Mouse (Mus musculus) cerebellum, postnatal 4 days (tissue): ENCODE results near the gene Atf2.
A peak's percentile ranks its signal among the peaks of the same experiment; 100 is the strongest.
"Not testable (repeated sequence)": the region's sequence is repeated elsewhere in the genome, so short reads cannot be mapped to it uniquely, and the experiment has no call there.

Experiments used
- DNase-seq, 2 experiments: peaks; one replicate each; pipeline ENCODE4 v3.0.0; 2022; ENCODE audit warnings: low spot score in 2 of 2, mixed read lengths in 1 of 2

Atf2 gene

DNA sequence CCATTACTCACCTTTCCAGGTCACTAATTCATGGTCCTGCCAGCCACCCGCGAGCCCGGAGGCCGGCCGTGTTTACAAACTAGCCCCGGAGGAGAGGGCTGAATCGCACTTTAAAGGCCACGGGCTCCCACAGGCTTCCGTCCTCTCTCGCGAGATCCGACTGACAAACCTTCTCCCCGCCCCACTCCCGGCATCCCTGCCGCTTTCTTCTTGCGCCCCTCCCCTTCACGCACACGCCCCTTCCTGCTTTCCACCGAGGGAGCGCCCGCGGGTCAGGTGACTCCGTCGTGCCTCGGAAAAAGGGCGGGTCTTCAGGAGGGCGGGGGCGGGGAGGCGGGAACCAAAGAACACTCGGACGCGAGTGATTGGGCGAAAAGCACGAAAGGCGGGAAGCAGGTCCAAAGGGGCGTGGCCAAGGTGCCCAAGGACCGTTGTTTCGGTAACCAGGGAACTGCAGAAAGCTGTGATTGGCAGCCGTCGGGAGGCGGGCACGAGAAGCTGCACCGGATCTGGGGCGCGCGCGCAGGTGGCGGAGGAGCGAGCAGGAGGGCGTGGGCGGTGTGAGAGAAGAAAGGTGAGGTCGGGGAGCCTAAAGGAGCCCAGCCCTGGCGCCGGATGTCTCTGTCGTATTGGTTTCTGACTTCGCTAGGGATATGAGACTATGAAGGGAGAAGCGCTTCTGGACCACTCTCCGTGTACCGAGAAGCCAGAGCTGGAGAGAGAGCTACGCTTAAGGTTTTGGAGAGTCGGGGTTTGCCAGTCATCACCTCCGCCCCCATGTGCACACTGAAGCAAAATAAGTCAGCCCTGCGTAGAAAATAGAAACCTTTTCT is at the start of gene Atf2:
TSS of gene Atf2 (minus strand) at position 176 of the 833 bp plus-strand sequence.
- peak; percentile 92 to 98 for DNase-seq

DNA sequence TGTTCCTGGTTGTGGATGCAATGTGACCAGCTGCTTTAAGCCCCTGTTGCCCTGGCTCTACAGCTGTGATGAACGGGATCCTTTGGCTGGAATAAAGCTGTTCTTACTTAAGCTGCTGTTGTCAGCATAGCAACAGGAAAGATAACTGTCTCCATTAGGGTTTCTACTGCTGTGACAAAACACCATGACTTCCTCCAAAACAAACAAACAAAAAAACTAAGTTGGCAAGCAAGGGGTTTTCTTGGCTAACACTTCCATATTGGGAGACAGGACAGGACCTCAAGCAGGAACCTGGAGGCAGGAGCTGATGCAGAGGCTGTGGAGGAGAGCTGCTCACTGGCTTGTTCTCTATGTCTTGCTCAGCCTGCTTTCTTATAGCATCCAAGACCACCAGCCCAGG is 48.8 kb upstream of the Atf2 start:
- DNase-seq = no peak

DNA sequence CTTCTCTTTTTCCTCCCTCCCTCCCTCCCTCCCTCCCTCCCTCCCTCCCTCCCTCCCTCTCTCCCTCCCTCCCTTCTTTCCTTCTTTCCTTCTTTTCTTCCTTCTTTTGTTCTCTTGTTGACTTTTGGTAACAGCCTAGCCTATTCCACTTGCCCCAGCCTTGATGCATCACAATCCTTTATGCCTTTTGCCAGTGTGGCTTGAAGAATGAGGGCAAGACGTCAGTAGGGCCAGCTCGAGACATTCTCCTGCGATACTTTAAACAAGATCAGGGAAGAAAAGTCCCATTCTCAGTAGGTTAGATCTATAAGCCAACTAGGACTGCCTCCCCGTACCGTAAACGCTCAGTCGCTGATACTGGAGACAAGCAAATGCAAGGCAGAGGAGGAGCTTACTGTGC is 48.0 kb upstream of the Atf2 start:
- DNase-seq = no peak

DNA sequence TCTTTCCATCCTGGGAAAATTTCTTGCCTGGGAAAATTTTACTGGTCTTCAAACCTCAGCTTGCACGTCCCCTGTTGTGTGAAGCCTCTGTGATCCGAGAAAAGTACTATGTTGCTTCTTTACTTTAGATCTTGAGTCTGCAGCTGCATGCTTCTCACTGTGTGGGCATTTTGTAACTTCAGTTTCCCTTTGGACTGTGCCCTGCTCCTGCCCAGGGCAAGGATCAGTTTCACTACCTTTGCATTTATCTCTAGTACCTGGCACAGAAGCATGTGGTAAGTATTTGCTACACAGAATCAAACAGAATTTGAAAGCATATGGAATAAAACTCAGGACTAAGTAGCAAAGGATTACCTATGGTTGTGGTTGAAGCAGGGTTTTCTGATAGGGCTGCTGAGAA is 46.5 kb upstream of the Atf2 start:
- no peak for DNase-seq

DNA sequence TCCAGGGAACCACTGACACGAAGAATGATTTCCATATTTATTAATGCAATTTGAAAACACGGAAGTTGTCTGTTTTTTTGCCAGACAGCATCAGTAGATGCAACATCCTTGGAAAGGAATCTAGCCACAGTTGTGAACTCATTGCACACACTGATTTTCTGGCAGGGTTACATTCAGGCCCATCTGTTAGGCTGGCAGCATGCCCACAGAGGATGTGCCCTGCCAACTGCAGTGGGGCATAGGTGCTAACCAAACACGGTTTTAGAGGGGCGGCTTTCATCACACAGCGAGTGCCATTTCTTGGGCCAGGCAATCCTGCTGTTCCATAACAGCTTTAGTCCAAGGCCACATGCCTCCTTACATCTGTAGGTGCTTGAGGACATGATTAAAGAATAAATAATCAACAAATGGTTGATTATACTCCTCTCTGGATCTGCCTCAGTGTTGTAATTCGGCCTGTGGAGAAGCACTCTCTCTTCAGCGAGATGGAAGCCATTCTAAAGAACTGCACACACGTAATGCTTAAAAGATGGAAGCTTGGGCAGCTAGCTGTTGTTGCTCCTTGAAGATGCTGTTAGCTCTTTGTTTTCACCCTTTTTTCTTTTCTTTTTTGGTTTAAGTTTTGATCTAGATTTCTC is 40.4 kb upstream of the Atf2 start:
- DNase-seq = peak; percentile 72 to 96

DNA sequence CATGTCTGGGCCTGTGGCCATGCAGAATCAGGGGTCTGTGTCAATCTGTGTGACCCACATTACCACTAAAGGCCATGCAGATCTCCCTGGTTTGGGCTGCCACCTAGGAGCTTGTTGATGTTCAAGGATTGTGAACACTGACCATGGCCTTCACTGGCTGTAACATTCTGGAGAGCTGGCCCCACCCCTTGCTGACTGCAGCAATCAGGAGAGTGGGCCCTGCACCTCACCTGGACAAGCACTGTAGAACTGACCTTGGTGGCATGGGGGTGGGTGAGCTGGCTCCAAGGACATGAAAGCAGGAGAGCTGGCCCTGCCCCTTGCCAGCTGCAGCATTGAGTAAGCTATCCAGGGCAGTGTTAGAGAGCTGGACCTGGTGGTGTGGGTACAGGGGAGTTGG is 35.3 kb upstream of the Atf2 start:
- DNase-seq = no peak

DNA sequence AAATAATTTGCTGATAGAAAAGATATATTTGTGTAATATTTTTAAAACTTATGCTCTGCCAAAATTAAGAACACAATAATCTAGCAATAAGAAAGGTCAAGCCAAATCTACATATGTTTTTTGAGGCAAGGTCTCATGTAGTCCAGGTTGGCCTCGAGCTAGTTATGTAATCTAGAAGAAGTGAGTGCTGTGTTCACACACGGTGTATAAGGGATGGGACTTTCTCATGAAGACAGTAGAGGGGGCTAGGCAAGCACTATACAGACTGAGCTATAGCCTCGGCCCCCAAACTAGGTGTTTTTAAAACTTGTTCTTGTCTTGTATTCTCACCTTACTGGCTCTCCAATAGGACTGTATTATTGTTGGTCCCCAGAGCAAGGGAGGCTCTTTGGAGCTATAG is 33.1 kb upstream of the Atf2 start:
- DNase-seq = no peak

DNA sequence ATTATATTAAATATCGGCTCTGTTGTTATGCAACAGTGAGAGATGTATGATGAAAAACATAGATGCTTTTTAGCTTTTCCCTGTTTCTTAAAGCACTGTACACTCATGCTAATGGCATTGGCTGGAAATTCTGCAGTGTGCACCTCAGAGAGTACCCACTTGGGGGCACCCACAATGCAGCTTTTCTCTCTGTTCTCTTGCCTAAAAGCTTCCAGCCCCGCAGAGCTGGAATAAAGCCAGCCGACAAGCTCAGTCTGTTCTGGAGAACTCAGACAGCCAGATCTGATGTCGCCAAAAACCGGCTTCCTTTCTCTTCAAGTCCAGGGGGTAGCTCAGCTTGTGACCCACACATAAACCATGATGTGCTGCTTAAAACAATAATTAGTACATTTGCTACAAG is 32.6 kb upstream of the Atf2 start:
- DNase-seq = peak; percentile 73 to 89

DNA sequence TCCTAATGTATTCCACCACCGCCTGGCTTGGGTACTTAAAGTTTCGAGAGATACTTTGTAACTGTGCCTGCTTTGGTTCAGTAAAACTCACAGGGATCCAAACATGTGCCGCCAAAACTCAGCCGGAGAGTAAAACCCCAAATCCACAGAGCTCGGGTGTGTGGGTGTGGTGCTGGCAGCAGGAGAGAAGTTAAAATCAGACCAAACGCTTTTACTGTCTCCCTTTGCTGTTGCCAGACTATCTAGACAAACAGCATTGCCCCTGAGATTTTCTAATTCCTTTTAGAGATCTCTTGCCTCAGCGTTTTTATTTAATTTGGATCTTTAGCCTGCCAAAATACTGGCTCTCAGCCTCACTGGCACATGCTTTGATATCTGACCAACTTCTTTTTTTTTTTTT is 27.2 kb upstream of the Atf2 start:
- DNase-seq = no peak

DNA sequence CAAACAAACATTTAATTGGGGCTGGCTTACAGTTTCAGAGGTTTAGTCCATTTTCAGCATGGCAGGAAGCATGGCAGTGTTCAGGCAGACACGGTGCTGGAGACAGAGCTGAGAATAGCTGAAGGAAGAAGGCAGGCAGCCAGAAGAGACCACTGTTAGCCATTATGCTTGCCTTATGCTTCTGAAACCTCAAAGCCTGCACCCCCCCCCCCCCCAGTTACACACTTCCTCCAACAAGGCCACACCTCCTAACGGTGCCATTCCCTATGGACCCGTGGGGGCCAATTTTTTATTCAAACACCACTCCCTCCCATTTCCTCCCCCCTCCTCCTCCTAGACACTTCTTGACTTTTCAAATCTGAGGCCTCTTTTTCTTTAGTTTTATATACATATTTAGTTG is 19.8 kb upstream of the Atf2 start:
- DNase-seq = no peak

DNA sequence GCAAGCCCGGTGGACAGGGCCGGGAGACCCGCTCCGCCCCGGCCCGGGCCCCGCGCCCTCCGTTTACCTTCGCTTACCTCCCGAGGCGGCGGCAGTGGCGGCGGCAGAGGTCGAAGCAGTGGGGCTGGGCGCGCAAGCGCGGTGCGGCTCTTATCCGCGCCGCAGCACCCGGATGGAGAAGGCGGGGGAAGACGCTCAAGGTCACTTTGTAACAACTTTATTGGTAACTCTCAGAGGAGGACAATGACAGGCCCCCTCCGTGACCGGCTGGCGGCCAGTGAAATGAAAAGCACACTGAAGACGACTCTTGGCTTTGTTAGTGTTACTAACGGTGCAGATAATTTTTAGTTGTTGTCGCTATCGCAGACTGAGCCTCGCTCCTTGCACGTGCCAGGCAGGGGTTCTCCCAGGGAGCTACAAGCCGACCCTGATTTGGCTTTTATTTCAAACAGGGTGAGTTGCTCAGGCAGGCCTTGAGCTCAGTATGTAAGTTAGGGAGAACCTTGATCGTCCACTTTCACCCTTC is 18.8 kb upstream of the Atf2 start, which contains the start of gene Atp5g3:
TSS of gene Atp5g3 (minus strand) at position 152 of the 526 bp plus-strand sequence.
- peak; percentile 81 to 88 for DNase-seq

DNA sequence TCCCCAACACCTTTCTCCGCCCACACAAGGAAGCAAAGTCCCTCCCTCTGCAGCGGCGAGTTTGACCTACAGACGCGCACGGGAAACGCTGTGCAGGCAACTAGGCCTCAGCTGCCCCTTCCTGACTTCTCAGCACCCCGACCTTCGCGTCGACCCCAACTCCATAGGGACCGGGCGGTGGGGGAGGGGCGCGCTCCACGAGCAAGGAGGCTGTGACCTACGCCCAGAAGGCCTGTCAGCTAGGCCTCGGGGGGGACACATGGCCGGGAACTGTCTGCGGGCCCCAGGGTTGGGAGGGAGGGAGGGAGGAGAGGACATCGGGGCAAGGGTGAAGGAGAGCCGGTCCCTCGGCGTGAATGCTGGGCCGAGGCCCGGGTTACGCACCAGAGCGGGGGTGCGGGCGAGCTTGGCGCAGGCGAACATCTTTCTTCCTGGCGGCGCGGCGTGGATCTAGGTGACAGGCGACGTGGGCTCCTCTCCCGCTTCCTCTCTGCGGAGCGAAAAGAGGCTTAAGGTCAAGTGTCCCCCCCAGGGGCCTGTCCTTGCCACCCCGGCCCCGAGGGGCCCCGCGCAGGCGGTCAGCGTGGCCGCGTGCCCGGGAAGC is 18.2 kb upstream of the Atf2 start:
- peak; percentile 38 to 53 for DNase-seq

DNA sequence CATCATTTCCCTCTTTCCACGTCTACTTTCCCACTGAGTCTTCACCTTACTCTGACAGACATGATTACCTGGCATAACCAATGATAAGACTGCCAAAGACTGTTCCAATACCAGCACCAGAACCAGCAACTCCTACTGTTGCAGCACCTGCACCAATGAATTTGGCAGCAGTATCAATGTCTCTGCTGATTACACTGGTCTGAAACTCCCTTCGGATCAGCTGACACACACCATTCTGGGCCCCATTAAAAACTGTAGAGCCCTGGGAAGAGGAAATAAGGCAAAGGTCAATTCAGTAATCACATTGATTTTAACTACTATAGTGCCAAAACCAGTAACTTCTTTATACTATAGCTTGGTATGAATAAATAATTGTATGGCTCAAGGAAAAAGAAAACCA is 16.7 kb upstream of the Atf2 start:
- DNase-seq = no peak

DNA sequence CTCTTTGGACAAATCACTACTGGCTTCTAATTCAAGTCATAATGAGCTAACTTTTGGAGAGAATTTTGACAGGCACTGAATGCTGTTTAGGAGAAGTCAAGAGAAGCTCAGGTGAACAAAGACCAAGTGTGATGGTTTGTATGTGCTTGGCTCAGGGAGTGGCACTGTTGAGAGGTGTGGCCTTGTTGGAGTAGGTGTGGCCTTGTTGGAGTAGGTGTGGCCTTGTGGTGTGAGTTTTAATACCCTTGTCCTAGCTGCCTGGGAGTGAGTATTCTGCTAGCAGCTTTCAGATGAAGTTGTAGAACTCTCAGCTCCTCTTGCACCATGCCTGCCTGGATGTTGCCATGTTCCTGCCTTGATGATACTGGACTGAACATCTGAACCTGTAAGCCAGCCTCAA is 12.2 kb upstream of the Atf2 start:
- DNase-seq = not testable (repeated sequence)

DNA sequence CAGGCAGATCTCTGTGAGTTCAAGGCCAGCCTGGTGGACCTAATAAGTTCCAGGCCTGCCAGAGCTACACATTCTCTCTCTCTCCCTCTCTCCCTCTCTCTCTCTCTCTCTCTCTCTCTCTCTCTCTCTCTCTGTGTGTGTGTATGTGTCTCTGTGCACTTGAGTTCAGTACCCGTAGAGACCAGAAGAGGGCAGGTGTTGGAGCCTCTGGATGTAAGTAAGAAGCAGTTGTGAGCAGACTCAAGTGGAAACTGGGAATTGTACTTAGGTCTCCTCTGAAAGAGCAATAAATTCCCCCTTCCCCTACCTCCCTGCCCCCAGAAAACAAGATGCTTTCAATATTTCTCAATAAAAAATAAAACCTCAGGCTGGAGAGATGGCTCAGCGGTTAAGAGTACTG is 11.1 kb upstream of the Atf2 start:
- no peak for DNase-seq

DNA sequence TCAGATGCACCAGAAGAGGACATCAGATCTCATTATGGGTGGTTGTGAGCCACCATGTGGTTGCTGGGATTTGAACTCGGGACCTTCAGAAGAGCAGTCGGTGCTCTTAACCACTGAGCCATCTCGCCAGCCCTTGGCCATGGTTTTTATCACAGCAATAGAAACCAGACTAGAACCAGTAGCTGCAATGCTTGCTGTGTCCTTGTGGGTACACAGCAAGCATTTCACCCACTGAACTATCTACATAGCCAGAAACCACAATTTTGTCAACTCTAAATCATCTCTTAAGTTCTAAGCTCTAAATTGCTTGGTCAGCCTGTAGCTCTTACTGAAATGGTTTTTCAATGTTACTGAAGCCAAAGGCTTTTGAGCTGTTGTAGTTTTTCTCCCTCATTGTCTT is 9.9 kb upstream of the Atf2 start:
- DNase-seq = not testable (repeated sequence)

DNA sequence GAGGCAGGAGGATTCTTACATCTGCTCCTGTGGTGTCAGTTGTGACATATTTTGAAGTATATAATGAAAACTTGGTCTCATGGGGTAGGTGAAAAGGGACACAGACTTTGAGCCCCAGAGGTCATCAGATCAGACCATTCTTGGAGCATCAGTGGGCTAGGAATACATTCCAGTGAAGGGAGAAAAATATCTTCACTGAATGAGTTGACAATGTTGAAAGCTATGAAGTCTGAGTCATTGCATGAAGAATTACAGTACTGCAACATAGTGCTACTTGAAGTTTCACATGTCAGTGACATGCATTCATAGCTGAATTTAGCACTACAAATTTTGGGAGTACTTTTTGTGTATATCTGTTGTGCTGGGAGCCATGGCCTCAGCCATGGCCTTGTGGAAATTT is 8.7 kb upstream of the Atf2 start:
- no peak for DNase-seq

DNA sequence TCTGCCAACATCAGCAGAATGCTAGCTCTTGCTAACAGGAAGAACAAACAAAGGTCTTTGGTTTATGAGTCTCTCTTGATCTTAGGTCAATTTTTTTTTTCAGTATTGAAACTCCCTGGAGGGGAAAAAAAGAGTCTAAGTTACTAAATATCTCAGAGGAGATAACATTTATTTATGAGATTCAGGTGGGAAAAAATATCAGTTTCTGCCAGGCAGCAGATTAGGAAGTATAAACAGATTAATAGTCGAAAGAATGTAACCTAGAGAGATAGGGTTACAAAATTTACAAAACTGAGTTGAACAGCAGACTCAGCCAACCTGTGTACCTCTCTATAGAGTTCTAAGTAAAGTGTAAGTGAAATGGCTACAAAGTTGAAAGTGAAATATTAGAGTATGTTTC is 7.9 kb upstream of the Atf2 start:
- DNase-seq = no peak

DNA sequence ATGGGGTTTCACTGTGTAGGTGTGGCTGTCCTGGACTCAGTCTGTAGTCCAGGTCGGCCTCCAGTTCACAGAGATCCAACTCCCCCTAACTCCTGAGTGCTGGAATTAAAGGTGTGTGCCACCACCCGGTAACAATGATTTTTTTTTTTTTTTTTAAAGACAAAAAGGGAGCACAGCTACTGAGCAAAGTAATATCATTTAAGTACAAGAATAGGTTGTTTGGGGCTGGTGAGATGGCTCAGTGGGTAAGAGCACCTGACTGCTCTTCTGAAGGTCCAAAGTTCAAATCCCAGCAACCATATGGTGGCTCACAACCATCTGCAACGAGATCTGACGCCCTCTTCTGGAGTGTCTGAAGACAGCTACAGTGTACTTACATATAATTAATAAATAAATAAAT is 4.5 kb upstream of the Atf2 start:
- DNase-seq = not testable (repeated sequence)

DNA sequence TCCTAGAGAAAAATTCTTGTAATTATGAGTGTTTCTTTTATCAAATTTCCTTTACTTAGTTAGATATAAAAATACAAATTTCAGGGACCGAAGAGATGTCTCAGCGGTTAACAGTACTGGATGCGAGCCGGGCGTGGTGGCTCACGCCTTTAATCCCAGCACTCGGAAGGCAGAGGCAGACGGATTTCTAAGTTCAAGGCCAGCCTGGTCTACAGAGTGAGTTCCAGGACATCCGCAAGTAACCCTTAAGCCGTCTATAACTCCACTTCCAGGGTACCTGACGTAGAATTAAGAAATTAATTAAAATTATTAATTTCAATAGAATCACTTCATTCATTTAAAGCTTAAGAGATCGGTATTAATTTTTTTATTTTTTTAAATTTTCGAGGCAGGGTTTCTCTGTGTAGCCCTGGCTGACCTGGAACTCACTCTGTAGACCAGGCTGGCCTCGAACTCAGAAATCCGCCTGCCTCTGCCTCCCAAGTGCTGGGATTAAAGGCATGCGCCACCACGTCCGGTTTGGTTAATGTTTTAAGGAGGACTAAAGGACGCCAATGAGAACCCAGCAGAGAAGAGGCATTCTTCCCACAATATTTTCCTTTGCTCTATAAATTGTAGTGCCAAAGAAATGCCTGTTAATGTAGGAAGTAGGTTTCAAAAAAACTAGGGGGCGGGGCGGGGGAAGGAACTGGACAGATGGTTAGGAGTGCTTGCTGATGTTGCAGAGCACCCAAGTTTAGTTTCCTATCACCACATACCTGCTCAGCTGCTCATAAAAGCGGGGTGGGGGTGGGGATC is 1.2 kb upstream of the Atf2 start:
- DNase-seq = no peak

DNA sequence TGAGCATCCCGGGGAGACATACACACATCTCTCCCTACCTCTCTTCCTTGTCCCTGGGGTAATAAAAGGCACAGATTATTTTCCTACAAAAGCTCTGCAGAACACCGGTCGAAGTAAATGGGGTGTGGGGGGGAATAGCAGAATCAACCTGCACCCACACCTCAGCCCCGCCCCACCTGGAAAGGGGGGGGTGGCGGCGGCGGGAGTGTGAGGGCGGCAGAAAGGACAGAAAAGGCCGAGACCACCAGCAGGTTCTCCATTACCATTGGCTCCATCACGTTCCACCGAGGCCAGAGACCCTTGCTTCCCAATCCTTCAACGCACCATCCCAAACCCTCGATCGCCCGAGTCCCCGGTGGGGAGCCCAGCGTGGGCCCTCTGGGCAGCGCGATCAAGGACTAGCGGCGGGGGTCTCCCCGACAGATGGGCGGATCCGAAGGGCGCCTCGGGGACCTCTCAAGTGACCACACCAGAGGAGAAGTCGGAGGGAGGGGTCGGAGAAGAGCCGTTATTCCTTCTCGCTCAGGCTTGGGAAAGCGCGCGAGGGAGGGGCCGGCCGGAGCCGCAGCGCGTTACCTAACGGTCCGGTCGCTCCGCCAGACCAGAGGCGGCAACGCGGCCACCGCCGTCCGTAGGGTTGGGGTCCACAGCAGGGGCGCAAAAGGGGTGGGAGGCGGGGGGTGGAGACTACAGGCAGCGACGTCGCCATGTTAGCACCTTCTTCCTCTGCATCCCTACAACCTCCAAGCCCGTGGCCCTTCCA is 557 bp downstream of the Atf2 start:
- DNase-seq = peak; percentile 31 to 61
